Mouse (Mus musculus) urinary bladder, postnatal 4 days (tissue): Measurements from ENCODE around the gene Tmem125.
A peak's percentile ranks its signal among the peaks of the same experiment; 100 is the strongest.
"Not testable (repeated sequence)": the region's sequence is repeated elsewhere in the genome, so short reads cannot be mapped to it uniquely, and the experiment has no call there.

Source experiments
- DNase-seq, 2 experiments: peaks; one replicate each; pipeline ENCODE4 v3.0.0; 2021 to 2022; ENCODE audit warnings: low spot score in 2 of 2

Gene Tmem125

GRCm38 (mm10) chr4:118537801-118538200 lies 6.0 kb downstream of the Tmem125 start:
- DNase-seq: no peak

- DNase-seq: no peak
Observed at GRCm38 (mm10) chr4:118535610-118536009, 8.2 kb downstream of the Tmem125 start.

GRCm38 (mm10) chr4:118533605-118534004 lies 10.2 kb downstream of the Tmem125 start:
- DNase-seq: no peak

- DNase-seq: no peak
Observed at GRCm38 (mm10) chr4:118533156-118533555, 10.7 kb downstream of the Tmem125 start.

- no peak for DNase-seq
Observed at GRCm38 (mm10) chr4:118532663-118533062, 11.2 kb downstream of the Tmem125 start.

- no peak for DNase-seq
Observed at GRCm38 (mm10) chr4:118527720-118528119, 16.1 kb downstream of the Tmem125 start.

- no peak for DNase-seq
Observed at GRCm38 (mm10) chr4:118527335-118527681, 16.5 kb downstream of the Tmem125 start.

GRCm38 (mm10) chr4:118526408-118527334 lies 17.2 kb downstream of the Tmem125 start, which contains the start of gene 2610528J11Rik:
Gene 2610528J11Rik (plus strand): TSS chr4:118526999.
- DNase-seq: peak; percentile 46 to 69

GRCm38 (mm10) chr4:118525779-118526178 lies 18.1 kb downstream of the Tmem125 start:
- no peak for DNase-seq

- DNase-seq: no peak
Observed at GRCm38 (mm10) chr4:118523976-118524375, 19.9 kb downstream of the Tmem125 start.

- DNase-seq: no peak
Observed at GRCm38 (mm10) chr4:118522248-118522647, 21.6 kb downstream of the Tmem125 start.

GRCm38 (mm10) chr4:118518208-118518607 lies 25.6 kb downstream of the Tmem125 start:
- DNase-seq: no peak

GRCm38 (mm10) chr4:118517497-118518146 lies 26.2 kb downstream of the Tmem125 start:
- DNase-seq: no peak

- DNase-seq: no peak
Observed at GRCm38 (mm10) chr4:118516699-118517496, 26.9 kb downstream of the Tmem125 start.

- no peak for DNase-seq
Observed at GRCm38 (mm10) chr4:118509050-118509449, 34.8 kb downstream of the Tmem125 start.

- not testable (repeated sequence) for DNase-seq
Observed at GRCm38 (mm10) chr4:118507171-118507570, 36.7 kb downstream of the Tmem125 start.

- no peak for DNase-seq
Observed at GRCm38 (mm10) chr4:118505551-118505950, 38.3 kb downstream of the Tmem125 start.

- no peak for DNase-seq
Observed at GRCm38 (mm10) chr4:118500792-118501191, 43.1 kb downstream of the Tmem125 start.

- DNase-seq: no peak
Observed at GRCm38 (mm10) chr4:118500171-118500724, 43.6 kb downstream of the Tmem125 start.
